Mouse (Mus musculus): ENCODE results near the gene Zfp13. TPM values are rescaled to one million over a fixed set of nuclear protein-coding genes. Genes with fewer than 3 reads are reported as not detected.

Gene Zfp13
- polyA plus RNA-seq, 2 experiments: 16.2 to 27.6 TPM

DNA sequence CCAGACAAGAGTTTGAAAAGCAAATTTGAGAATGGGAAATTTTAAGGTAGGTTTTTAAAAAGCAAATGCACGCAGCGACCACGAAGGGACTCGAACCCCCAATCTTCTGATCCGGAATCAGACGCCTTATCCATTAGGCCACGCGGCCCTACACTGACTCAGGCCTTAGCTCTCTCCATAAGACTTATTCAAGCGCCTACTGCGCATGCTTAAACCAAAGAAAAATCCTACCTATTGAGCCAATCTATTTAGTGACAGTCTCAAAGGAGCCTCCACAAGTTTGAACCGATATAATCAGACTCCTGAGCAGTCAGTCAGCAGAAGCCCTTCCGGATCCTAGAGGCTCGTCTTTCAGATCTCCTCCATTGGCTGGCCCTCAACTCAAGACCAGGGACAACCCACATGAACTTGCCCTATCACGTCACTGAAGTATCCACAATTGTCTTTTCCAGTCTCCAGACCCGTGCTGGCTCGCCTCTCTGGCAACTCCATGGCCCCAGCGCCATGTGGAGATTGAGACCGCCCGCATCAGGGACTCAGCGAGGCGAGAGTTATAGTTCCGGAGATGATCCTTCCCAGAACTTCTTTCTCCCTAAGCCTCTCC is 49.0 kb downstream of the Zfp13 start:
- peak overlapping the region; percentile 63 for H3K4me3 ChIP-seq (replicated peaks; ENCODE audit: low read length)

DNA sequence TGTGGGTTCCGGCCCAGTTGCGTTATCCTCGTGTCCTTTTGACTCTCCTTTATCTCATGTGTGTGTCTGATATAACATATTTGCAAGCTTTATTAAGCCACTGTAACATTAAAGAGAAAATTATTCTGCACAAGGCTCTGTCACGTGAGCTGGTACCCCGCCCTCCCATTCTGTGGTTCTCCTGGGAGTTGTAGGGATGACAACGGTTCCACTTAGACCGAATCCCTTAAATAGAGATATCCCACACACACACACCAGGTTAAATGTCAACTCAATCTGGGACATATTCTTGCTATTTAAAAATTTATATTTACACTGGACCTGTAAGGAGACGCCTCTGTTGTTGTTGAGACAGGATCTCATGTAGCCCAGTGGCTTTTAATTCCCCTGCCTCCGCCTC is 49.8 kb downstream of the Zfp13 start:
- Histone ChIP-seq H3K27me3 (ENCODE audit: control insufficient read depth, insufficient read depth, low read length) (no peaks in the 10 kb centered on the region), H3K4me1 (ENCODE audit: control insufficient read depth, insufficient read depth, low read length) (0 out of 2 replicates have a peak, but pooled peaks cover 11% of the 10 kb centered on the region), H3K36me3 (ENCODE audit: control insufficient read depth, insufficient read depth, low read length) (peaks cover 2% of the 10 kb centered on the region; the same call in 1 of the 2 replicates), H3K4me2 (replicated peaks; ENCODE audit: low read depth, low read length, severe bottlenecking) (peak overlapping the region; percentile 76), H3K9ac (ENCODE audit: low read depth, low read length, severe bottlenecking) (no peak overlapping the region), H3K27ac (replicated peaks; ENCODE audit: low read depth, low read length) (no peak overlapping the region), H3K9me3 (ENCODE audit: control insufficient read depth, low read length) (no peaks in the 10 kb centered on the region), H3K4me3 (replicated peaks; ENCODE audit: low read length) (peak overlapping the region; percentile 63)
- ATAC-seq (ENCODE audit: low FRiP score, low read depth): no peak
- 5% methylated on average over 9 of the region's 9 CpGs for WGBS
- DNase-seq (ENCODE audit: low spot score): no peak
- TF ChIP-seq POLR2A (IDR thresholded peaks at IDR 0.05; ENCODE audit: borderline replicate concordance, extremely low read depth, insufficient read depth, insufficient read length): no peak

More for the DNA sequence above, 49.0 kb downstream of the Zfp13 start:
- WGBS: under 1% methylated on average over 22 of the region's 22 CpGs
- Histone ChIP-seq H3K9me3 (ENCODE audit: control insufficient read depth, low read length) (no peaks in the 10 kb centered on the region), H3K36me3 (ENCODE audit: control insufficient read depth, insufficient read depth, low read length) (peaks cover 5% of the 10 kb centered on the region; the same call in 1 of the 2 replicates), H3K4me2 (replicated peaks; ENCODE audit: low read depth, low read length, severe bottlenecking) (peak overlapping the region; percentile 76), H3K4me1 (ENCODE audit: control insufficient read depth, insufficient read depth, low read length) (0 out of 2 replicates have a peak, but pooled peaks cover 11% of the 10 kb centered on the region), H3K9ac (ENCODE audit: low read depth, low read length, severe bottlenecking) (peak overlapping the region; percentile 64), H3K27ac (replicated peaks; ENCODE audit: low read depth, low read length) (peak overlapping the region; percentile 34), H3K27me3 (ENCODE audit: control insufficient read depth, insufficient read depth, low read length) (no peaks in the 10 kb centered on the region)
- DNase-seq (ENCODE audit: low spot score) (peak; percentile 95), ATAC-seq (ENCODE audit: low FRiP score, low read depth) (peak; percentile 80)
- TF ChIP-seq POLR2A (IDR thresholded peaks at IDR 0.05; ENCODE audit: borderline replicate concordance, extremely low read depth, insufficient read depth, insufficient read length): no peak

DNA sequence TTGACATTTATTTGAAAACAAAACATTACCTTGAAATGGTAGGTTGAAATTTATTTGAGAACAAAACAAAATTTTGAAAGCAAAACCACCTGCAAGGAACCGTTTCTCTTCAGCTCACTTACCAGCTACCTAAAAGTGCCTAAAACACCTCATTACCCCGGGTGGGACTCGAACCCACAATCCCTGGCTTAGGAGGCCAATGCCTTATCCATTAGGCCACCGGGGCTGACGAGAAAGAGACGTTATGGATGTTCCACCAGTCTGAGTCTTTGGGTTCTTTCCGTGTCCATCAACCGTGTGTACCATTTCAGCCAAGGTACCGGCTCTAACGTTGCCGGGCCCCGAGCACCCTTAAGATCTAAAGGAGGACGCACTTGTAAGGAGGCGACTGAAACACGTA is 50.7 kb downstream of the Zfp13 start:
- no peak overlapping the region for H3K9ac ChIP-seq (ENCODE audit: low read depth, low read length, severe bottlenecking)
- H3K27ac ChIP-seq (replicated peaks; ENCODE audit: low read depth, low read length): no peak overlapping the region
- H3K4me1 ChIP-seq (ENCODE audit: control insufficient read depth, insufficient read depth, low read length): 0 out of 2 replicates have a peak, but pooled peaks cover 11% of the 10 kb centered on the region
- 2% methylated on average over 15 of the region's 15 CpGs for WGBS
- no peaks in the 10 kb centered on the region for H3K36me3 ChIP-seq (ENCODE audit: control insufficient read depth, insufficient read depth, low read length)
- DNase-seq (ENCODE audit: low spot score): peak; percentile 89
- no peaks in the 10 kb centered on the region for H3K9me3 ChIP-seq (ENCODE audit: control insufficient read depth, low read length)
- no peaks in the 10 kb centered on the region for H3K27me3 ChIP-seq (ENCODE audit: control insufficient read depth, insufficient read depth, low read length)
- TF ChIP-seq POLR2A (IDR thresholded peaks at IDR 0.05; ENCODE audit: borderline replicate concordance, extremely low read depth, insufficient read depth, insufficient read length): no peak
- peak; percentile 28; the same call in 1 of the 2 replicates for ATAC-seq (ENCODE audit: low FRiP score, low read depth)
- H3K4me2 ChIP-seq (replicated peaks; ENCODE audit: low read depth, low read length, severe bottlenecking): peak overlapping the region; percentile 76
- H3K4me3 ChIP-seq (replicated peaks; ENCODE audit: low read length): peak overlapping the region; percentile 63

DNA sequence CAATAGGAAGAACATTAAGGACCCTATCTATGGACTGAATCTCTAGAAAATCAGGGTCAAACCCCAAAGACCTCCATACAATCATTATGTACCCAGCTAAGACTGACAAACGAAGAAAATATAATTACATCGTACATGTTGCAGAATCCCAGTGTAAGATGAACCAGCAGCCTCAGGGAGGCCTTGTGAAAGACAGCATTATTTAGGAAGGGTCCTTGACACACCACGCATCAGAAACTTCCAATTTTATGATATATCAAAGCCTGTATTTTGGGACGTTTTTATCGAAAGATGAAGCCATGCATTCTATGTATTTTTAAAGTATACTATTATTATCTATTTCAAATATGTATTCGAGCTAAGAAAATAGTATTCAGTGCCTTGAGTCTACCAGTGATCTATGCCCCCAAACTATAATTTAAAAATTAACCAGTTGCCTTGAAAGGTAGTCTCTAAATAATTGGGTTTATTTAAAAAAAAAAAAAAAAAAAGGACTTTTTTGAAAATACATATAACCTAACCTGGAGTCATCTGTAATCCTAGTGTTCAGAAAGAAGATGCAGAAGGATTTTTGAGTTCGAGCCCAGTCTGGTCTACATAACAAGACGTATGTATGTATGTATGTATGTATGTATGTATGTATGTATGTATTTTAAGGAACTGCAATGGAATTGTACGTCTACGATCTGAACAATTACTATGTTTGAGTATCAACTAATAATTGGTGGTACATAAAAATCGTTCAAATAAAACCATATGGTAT is 51.4 kb downstream of the Zfp13 start:
- Histone ChIP-seq H3K27ac (replicated peaks; ENCODE audit: low read depth, low read length) (no peak overlapping the region), H3K4me1 (ENCODE audit: control insufficient read depth, insufficient read depth, low read length) (0 out of 2 replicates have a peak, but pooled peaks cover 11% of the 10 kb centered on the region), H3K4me3 (replicated peaks; ENCODE audit: low read length) (peak overlapping the region; percentile 60), H3K9ac (ENCODE audit: low read depth, low read length, severe bottlenecking) (no peak overlapping the region), H3K9me3 (ENCODE audit: control insufficient read depth, low read length) (no peaks in the 10 kb centered on the region), H3K4me2 (replicated peaks; ENCODE audit: low read depth, low read length, severe bottlenecking) (peak overlapping the region; percentile 46; the same call in 1 of the 2 replicates), H3K27me3 (ENCODE audit: control insufficient read depth, insufficient read depth, low read length) (no peaks in the 10 kb centered on the region), H3K36me3 (ENCODE audit: control insufficient read depth, insufficient read depth, low read length) (no peaks in the 10 kb centered on the region)
- TF ChIP-seq POLR2A (IDR thresholded peaks at IDR 0.05; ENCODE audit: borderline replicate concordance, extremely low read depth, insufficient read depth, insufficient read length): no peak
- ATAC-seq (ENCODE audit: low FRiP score, low read depth) (no peak), DNase-seq (ENCODE audit: low spot score) (no peak)
- 51% methylated on average over 11 of the region's 11 CpGs for WGBS

DNA sequence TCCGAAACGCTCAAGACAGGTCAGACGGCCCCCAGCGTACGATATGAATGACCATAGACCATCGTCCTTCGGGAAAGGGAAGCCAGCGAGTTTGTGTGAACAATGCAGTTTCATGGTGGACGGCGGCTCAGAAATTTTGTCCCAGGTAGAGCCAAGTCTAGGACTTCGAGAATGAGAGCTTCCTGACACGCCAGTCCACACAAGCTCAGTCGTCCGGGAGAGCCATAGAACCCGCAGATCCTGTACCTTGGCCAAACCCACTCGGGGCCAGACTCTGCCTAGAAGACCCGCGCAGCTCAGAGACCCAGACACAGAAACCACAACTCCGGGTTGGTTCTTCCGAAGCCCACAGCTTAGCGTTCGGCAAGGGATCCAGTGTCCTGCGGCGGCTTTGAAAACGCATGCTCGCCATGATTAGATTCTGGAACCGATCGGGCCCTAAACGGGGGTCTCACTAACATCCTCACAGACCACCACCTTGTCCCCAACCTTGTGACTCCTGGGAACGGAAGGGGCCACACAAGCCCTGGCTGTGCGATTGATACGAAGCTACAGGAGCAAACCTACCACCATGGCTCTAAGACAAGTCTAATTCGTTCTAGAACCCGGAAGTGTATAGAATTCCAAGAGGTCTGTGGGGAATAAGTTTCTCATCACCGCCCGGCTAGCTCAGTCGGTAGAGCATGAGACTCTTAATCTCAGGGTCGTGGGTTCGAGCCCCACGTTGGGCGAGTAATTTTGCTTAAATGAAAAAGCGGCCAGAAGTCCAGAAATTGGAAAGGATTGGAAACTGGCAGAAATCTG is 52.4 kb downstream of the Zfp13 start:
- under 1% methylated on average over 42 of the region's 42 CpGs for WGBS
- Histone ChIP-seq H3K4me1 (ENCODE audit: control insufficient read depth, insufficient read depth, low read length) (0 out of 2 replicates have a peak, but pooled peaks cover 10% of the 10 kb centered on the region), H3K4me2 (replicated peaks; ENCODE audit: low read depth, low read length, severe bottlenecking) (peak overlapping the region; percentile 46), H3K27ac (replicated peaks; ENCODE audit: low read depth, low read length) (peak overlapping the region; percentile 67), H3K4me3 (replicated peaks; ENCODE audit: low read length) (peak overlapping the region; percentile 60), H3K9me3 (ENCODE audit: control insufficient read depth, low read length) (no peaks in the 10 kb centered on the region), H3K9ac (ENCODE audit: low read depth, low read length, severe bottlenecking) (peak overlapping the region; percentile 67), H3K36me3 (ENCODE audit: control insufficient read depth, insufficient read depth, low read length) (no peaks in the 10 kb centered on the region), H3K27me3 (ENCODE audit: control insufficient read depth, insufficient read depth, low read length) (no peaks in the 10 kb centered on the region)
- DNase-seq (ENCODE audit: low spot score): peak; percentile 91
- peak; percentile 28 for ATAC-seq (ENCODE audit: low FRiP score, low read depth)
- no peak for TF ChIP-seq POLR2A (IDR thresholded peaks at IDR 0.05; ENCODE audit: borderline replicate concordance, extremely low read depth, insufficient read depth, insufficient read length)

Data from limb, embryonic 14.5 days (tissue).